Mouse (Mus musculus) c-Kit-positive CD71-positive TER-119-negative erythroid progenitor cells, embryonic 14.5 days (primary cell): ENCODE data around the gene Zdhhc6.

Experiments used
- DNase-seq: peaks from one replicate; pipeline ENCODE4 v3.0.0-alpha.2; 2013; ENCODE audit warnings: low read depth

Zdhhc6 gene

GRCm38 (mm10) chr19:55315452-55316108 lies at the start of gene Zdhhc6:
Gene Zdhhc6 (minus strand): TSS chr19:55316032.
- no peak for DNase-seq

GRCm38 (mm10) chr19:55362606-55363005 lies 46.8 kb upstream of the Zdhhc6 start:
- no peak for DNase-seq

GRCm38 (mm10) chr19:55350673-55351378 lies 35.0 kb upstream of the Zdhhc6 start:
- DNase-seq = no peak

DNA sequence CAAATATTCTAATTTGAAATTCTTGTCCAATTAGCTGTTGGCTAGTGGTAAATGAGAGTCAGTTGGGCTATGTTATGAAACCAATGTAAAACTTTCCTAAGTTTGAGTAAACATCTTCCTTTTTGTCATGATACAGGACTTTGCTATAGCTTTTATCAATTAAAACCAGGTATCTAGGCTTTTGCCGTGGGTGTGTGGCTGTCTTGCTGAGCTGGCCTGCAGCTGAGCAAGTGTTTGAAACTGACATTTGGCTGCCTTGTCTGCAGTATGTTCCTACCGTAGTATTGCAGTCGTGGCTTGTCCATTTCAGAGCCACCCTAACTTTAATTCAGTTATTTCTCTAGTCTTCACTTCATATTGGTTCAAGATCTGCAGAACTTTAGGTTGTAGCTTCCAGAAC lies 32.4 kb upstream of the Zdhhc6 start:
- no peak for DNase-seq

GRCm38 (mm10) chr19:55343274-55343673 lies 27.4 kb upstream of the Zdhhc6 start:
- DNase-seq = no peak

DNA sequence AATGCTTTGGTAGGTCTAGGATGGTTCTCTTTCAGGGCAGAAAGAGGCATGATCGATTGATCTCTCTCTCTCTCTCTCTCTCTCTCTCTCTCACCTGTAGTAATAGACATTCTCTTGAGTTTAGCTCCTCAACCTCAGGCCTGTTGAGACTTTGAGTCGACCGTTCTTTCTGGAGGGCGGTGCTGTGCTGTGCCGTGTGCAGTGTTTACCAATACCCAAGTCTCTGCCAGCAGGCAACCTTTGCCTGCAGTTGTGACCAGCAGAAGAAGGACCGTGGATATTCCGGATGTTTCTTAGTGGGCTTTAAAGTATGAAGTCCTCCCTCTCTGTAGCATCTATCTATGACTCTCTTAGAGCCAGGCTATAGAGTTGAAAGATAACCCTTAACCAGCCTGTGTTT lies 26.6 kb upstream of the Zdhhc6 start:
- DNase-seq = no peak

DNA sequence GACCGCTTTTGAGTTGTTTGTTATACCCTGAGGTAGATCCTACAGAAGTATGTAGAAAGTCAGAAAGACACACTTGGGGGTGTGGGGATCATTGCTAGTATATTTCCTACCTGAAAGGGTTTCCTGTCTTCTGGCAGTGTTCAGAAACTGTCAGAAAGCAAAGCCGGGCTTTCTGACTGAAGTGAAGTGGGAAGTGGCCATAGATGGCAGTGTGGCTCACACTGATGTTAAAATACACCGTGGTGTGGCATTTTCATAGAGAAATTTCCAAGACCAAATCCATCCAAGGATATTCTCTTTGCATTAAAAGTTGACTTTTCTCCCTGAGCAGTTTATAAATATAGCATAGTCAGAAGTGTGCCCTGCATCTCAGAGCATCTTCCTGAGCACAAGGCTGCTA lies 25.5 kb upstream of the Zdhhc6 start:
- peak; percentile 25 for DNase-seq

- DNase-seq = no peak
Observed at GRCm38 (mm10) chr19:55340521-55340920, 24.7 kb upstream of the Zdhhc6 start.

- DNase-seq = no peak
Observed at GRCm38 (mm10) chr19:55337664-55338063, 21.8 kb upstream of the Zdhhc6 start.

- no peak for DNase-seq
Observed at GRCm38 (mm10) chr19:55337066-55337465, 21.2 kb upstream of the Zdhhc6 start.

DNA sequence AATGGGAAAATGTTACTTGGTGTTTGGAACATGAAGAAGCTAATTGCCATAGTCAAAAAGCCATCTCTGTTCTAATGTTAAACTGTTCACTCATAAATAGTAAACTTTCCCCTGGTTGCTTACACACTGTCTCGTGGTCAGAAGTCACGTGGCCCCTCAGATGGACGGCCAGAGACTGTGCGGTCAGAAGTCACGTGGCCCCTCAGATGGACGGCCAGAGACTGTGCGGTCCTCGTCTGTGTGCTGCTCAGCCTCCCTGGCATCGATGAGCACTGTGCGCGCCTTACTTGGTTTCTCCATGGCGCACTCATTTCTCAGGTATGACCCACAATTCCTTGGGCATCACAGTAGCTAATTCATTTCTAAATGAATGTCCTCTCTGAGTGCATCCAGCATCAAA lies 20.6 kb upstream of the Zdhhc6 start:
- DNase-seq = no peak

- no peak for DNase-seq
Observed at GRCm38 (mm10) chr19:55335881-55336280, 20.0 kb upstream of the Zdhhc6 start.

DNA sequence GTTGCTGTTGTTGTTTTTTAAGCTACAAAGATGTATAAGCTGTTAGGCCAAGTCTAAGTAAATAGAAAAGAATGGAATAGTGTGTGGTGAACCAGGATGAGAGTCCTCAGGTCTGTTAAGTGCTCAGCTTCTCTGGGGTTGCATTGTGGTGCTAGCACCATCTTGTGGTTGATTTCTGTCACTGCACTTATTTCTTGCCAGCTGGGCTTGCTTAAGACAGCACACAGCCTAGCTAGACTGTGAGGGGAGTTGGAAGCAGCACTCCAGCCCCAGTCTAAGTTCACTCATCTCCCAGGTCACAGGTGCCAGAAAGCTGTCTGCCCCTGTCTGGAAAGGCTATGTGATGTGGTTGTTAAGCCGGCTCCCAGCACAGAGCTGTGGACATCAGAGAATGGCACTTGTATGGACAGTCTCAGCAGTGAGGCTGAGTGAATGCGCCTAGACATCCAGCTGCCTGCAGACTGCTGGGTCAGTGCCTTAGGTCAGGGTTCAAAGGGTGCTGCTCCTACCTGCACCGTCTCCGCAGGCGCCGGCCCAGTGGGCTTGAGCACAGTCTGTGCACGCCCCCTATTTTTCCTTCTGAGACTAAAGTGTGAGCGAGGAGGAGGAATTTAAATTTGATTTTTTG lies 16.9 kb upstream of the Zdhhc6 start:
- DNase-seq = peak; percentile 75

DNA sequence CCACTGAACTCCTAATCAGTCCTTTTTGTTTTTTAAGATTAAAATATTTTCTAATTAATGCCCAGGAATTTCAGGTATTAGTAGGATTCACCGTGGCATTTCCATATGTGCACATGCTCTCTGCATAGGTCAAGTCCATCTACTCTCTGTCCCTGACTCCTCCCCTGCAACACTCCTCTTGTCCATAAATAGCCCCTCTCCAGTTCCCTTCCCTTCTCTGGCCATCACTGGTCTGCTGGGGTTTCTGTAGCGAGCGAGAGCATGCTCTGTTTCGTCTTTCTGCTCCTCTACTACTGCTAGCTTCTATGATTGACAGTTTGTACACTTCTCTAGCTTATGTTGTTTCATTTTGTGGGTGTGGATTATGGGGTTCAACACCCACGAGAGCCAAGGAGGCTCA lies 15.9 kb upstream of the Zdhhc6 start:
- DNase-seq = no peak

DNA sequence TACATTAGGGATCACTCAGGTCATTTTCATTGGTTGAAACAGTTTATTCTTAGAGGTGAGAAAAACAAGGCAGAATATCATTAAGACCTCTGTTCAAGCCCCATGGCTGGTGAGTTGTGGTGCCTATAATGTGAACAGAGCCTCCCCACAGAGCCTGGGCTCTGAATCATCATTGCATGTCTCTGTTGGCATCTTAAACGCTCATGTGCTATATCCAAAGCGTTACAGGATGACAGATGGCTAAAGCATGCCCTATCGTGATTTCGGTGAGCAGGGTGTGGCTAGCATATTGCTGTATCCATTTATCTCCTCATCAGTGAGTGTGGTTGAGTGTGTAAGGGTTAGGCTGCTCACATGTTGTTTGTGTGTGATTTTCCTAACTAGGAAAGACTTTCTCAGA lies 11.7 kb upstream of the Zdhhc6 start:
- no peak for DNase-seq

DNA sequence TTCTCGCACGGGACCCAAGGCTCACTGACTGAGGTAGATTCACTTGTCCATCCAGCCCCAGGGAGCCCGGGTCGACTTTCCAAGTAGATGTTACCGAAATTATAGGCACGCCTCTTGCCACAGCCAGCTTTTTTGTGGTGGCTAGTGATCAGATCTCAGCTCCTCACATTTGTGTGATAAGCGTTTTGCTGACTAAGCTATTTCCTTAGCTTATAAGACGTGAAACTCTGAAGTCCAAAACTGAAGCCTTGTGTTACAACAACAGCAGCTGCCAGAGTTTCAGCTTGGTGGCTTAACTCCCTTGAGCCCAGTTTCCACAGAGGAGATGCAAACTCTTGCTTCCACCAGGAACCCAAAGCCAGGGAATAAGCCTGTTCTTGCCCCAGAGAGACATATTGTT lies 6.8 kb upstream of the Zdhhc6 start:
- DNase-seq = no peak

GRCm38 (mm10) chr19:55319521-55319920 lies 3.7 kb upstream of the Zdhhc6 start:
- no peak for DNase-seq

GRCm38 (mm10) chr19:55319036-55319435 lies 3.2 kb upstream of the Zdhhc6 start:
- DNase-seq = no peak

DNA sequence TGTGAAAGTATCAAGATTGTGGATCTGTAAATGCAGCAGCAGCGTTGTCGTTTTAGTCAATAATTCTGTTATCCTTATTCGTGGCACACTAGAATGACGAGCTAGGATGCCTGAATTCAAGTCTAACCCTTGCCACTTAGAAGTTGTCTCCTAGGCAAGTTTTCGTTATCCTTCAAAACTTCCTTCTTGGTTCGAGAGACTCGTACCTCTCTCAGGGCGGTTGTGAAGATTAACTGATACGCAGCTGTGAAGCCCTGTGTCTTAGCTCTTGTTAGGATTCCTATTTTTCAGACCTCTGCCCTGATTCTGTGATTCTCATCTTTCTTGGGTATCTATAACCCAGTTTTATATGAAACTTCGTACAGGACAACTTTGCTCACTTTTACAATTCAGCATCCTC lies 1.1 kb upstream of the Zdhhc6 start:
- DNase-seq = peak; percentile 19

DNA sequence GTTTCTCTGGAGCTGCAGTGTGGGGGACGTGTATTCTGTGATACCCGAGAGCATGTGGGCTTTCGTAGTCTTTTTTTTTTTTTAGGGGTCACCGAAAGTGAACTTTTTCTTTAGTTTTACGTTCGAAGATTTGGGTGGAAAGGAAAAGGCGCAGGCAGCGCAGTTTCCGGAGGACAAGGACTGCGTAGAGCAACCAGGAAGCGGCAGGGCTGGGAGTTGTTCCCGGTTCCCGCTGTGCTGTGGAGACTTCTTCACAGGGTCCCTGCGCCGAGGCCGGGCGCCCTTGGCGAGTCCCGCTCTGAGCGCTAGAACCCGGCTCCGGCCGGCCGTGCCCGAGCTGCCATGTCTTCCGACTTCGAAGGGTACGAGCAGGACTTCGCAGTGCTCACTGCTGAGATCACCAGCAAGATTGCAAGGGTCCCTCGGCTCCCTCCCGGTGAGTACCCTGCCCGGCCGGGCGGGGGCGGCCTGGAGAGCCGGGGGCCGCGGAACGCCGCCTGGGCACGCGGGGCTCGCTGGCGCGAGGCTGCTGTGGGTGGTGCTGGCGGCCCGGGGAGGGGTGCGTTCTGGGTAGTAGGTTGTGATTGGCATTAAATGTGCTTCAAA lies 380 bp upstream of the Zdhhc6 start, which contains the start of gene Vti1a:
Gene Vti1a, plus strand, starts transcription at position 187 of the 606 bp plus-strand sequence.
- DNase-seq = peak; percentile 89

DNA sequence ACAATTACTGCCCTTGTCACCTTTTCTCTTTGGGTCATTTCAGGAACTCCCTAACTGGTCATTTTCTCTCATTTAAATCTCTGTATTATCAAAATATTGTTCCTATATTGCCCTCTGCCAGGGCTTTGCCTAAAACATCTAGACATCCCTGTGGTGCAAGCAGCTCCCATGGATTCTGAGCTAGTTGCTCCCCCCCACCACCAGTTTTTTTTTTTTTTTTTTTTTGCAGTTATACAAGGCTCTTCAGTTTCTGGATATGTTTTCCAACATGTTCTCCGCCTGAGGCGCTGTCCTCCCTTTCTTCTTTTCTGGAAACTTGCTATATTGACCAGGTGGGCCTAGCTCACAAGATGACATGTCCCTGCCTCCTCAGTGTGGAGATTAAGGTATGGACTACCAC lies 2.2 kb downstream of the Zdhhc6 start:
- DNase-seq = no peak

- DNase-seq = no peak
Observed at GRCm38 (mm10) chr19:55311874-55312273, 4.0 kb downstream of the Zdhhc6 start.

DNA sequence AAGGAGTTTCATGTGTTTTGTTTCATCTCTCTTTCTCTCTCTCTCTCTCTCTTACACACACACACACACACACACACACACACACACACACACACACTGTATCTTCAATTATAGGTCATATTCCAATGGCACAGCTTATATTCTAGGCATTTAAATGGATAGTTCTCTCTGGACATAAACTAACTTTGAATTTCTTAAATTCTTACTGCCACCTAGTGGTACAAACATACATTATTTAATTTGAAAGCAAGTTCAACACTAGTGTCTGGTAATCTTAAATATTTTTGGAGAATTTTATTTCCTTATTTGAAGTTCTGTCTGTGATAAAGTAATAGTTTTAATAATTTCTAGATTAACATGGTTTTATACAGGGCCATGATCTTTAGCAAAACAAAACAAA lies 10.8 kb downstream of the Zdhhc6 start:
- no peak for DNase-seq
